Mouse (Mus musculus) neural tube, embryonic 11.5 days (tissue): ENCODE results near the gene Pacs2. TPM values are rescaled to one million over a fixed set of nuclear protein-coding genes. Genes with fewer than 3 reads are reported as not detected.

ENCODE experiments used
- ATAC-seq: fragments of 200-750 bp; cut with Nextera tagmentation; 2 replicates; pipeline ENCODE4 v1.8.0; 2017; ENCODE audit warnings: moderate number of reproducible peaks, mild to moderate bottlenecking, moderate TSS enrichment, moderate library complexity; ENCODE audit not compliant: insufficient read depth, low FRiP score, low TSS enrichment
- DNase-seq: peaks from one replicate; pipeline ENCODE4 v3.0.0-alpha.2; 2015; ENCODE audit warnings: low spot score
- H3K27ac ChIP-seq: fragments of 300-500 bp; sonication (generic); 2 replicates; pipeline ENCODE4 v1.5.1; 2014; ENCODE audit warnings: low read depth, mild to moderate bottlenecking, low read length
- H3K27me3 ChIP-seq: fragments of 300-500 bp; sonication (generic); 2 replicates; pipeline ENCODE4 v1.6.1; 2014; ENCODE audit warnings: mild to moderate bottlenecking, low read length, mixed read lengths; ENCODE audit not compliant: control insufficient read depth, insufficient read depth
- H3K36me3 ChIP-seq: fragments of 300-500 bp; sonication (generic); 2 replicates; pipeline ENCODE4 v1.6.1; 2014; ENCODE audit warnings: mild to moderate bottlenecking, low read length, moderate library complexity, mixed read lengths; ENCODE audit not compliant: control insufficient read depth, insufficient read depth
- H3K4me1 ChIP-seq: fragments of 300-500 bp; sonication (generic); 2 replicates; pipeline ENCODE4 v1.6.1; 2014; ENCODE audit warnings: low read length, mixed read lengths; ENCODE audit not compliant: control insufficient read depth, insufficient read depth
- H3K4me2 ChIP-seq: fragments of 300-500 bp; sonication (generic); 2 replicates; pipeline ENCODE4 v1.6.1; 2014; ENCODE audit warnings: low read depth, mild to moderate bottlenecking, moderate library complexity
- H3K4me3 ChIP-seq: fragments of 300-500 bp; sonication (generic); 2 replicates; pipeline ENCODE4 v1.5.1; 2014; ENCODE audit warnings: low read depth, low read length
- H3K9ac ChIP-seq: fragments of 300-500 bp; sonication (generic); 2 replicates; pipeline ENCODE4 v1.6.1; 2014; ENCODE audit warnings: mild to moderate bottlenecking, low read length
- H3K9me3 ChIP-seq: fragments of 300-500 bp; sonication (generic); 2 replicates; pipeline ENCODE4 v1.6.1; 2016; ENCODE audit warnings: low read length; ENCODE audit not compliant: control insufficient read depth
- WGBS: fragments of 180-500 bp; shearing (Covaris S2); extraction: QIAGEN DNeasy Blood & Tissue Kit; methylation state at CpG from one replicate; pipeline ENCODE4 v1.1.7; 2014; 5-methylcytosine and 5-hydroxymethylcytosine counted together
- polyA plus RNA-seq: library from polyadenylated mRNA; unstranded; fragments of >200 nt; fragmentation: Nextera tagmentation; extraction: Ambion mirVana; gene quantifications from 2 replicates; pipeline ENCODE4 v1.2.1, GENCODE M21; 2014

Gene Pacs2
- polyA plus RNA-seq, 1 experiment from 2014 or later = 25.1 TPM

DNA sequence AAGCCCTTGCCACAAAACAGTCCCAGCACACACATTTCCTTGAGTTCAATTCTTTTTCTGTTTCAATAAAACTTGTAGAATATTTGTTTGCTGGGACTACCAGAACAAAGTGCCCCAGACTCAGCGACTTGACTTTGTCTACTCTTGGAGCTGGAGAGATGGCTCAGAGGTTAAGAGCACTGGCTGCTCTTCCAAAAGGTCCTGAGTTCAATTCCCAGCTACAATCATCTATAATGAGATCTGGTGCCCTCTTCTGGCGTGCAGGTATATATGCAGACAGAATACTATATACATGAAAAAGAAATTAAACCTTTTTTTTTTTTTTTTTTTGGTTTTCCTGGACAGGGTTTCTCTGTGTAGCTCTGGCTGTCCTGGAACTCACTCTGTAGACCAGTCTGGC lies 11.6 kb upstream of the Pacs2 start:
- Histone ChIP-seq H3K9ac (no peak overlapping the region), H3K4me1 (peaks cover 11% of the 10 kb centered on the region; the same call in 1 of the 2 replicates), H3K36me3 (no peaks in the 10 kb centered on the region), H3K27ac (no peak overlapping the region), H3K4me3 (no peak overlapping the region), H3K27me3 (no peaks in the 10 kb centered on the region), H3K4me2 (no peak overlapping the region), H3K9me3 (no peaks in the 10 kb centered on the region)
- 41% methylated on average over 2 of the region's 2 CpGs for WGBS
- DNase-seq = no peak
- no peak for ATAC-seq

DNA sequence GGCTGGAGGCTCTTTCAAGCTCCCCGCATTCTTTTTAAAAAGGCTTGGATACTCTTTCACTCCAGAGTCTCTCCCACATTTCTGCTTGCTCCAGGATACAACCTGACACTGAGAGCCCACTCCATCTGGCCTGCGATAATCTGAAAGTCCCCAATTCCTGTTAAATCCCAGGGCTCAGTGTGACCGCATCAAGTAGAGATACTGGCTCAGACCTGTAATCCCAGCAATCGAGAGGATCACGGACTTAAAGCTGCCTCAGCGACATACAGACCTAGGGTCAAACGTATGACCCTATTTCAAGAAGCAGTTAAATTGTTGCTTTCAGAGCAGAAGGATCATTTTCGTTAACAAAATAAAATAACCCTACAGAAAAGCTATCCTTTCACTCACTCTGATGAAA lies 10.3 kb upstream of the Pacs2 start:
- ATAC-seq = no peak
- WGBS = 84% methylated on average over 8 of the region's 8 CpGs
- Histone ChIP-seq H3K9me3 (no peaks in the 10 kb centered on the region), H3K36me3 (no peaks in the 10 kb centered on the region), H3K27me3 (no peaks in the 10 kb centered on the region), H3K9ac (no peak overlapping the region), H3K27ac (no peak overlapping the region), H3K4me2 (no peak overlapping the region), H3K4me3 (no peak overlapping the region), H3K4me1 (peaks cover 5% of the 10 kb centered on the region; the same call in 1 of the 2 replicates)
- no peak for DNase-seq

DNA sequence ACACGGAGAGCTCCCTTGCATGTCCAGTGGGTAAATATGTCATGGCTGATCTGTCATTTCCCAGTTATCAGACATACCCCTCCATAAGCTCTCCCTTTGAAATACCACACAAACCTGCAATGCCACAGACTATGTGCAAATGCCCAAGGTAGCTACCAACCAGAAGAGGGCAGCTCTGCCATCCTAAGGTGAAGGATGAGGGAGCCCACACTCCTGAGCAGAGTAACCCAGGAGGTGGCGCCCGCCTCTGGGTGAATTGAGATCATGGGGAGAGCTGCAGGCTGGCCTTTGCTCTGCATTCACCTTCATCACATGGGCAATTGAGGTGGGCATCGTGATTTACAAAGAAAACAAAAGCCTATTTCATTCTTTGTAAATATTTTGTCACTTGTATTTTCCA lies 9.3 kb upstream of the Pacs2 start:
- no peak overlapping the region for H3K4me3 ChIP-seq
- ATAC-seq (no peak), DNase-seq (no peak)
- no peaks in the 10 kb centered on the region for H3K4me1 ChIP-seq
- no peaks in the 10 kb centered on the region for H3K27me3 ChIP-seq
- H3K36me3 ChIP-seq = no peaks in the 10 kb centered on the region
- 26% methylated on average over 4 of the region's 4 CpGs for WGBS
- H3K9ac ChIP-seq = no peak overlapping the region
- H3K9me3 ChIP-seq = no peaks in the 10 kb centered on the region
- no peak overlapping the region for H3K27ac ChIP-seq
- no peak overlapping the region for H3K4me2 ChIP-seq

DNA sequence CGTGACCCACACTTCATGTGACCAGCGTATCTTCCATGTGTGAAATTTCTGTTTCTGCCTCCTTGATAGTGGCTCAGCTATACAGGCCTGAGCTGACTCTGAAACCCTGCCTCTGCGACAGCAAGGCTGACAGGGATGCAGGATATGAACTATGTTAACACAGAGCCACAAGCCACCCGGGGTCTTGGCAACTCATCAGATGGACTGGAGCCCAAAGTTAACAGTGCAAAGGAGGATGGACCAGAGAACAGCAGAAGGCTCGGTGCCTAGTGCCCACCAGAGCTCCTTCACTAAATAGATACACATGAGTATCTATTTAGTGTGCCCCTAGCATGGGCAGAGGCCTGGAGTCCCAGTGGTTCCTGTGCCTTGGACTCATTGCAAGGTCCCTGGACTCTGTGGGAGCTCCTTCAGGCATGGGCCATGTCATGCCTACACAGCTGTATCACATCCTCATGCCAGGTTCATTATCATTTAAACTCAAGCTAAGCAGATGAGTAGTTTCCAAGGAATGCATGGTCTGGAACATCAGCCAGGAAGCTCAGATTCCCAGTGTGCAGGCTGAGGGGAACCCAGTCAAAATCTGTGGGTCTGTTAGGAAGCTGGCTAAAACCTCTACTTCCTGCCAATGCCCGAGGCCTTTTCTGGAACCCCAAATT lies 2.5 kb upstream of the Pacs2 start:
- no peak for ATAC-seq
- H3K4me1 ChIP-seq = peaks cover 24% of the 10 kb centered on the region
- H3K4me3 ChIP-seq = no peak overlapping the region
- no peak overlapping the region for H3K27ac ChIP-seq
- no peak overlapping the region for H3K4me2 ChIP-seq
- no peaks in the 10 kb centered on the region for H3K27me3 ChIP-seq
- no peaks in the 10 kb centered on the region for H3K36me3 ChIP-seq
- H3K9me3 ChIP-seq = no peaks in the 10 kb centered on the region
- WGBS = 86% methylated on average over 6 of the region's 6 CpGs
- H3K9ac ChIP-seq = no peak overlapping the region
- DNase-seq = no peak

DNA sequence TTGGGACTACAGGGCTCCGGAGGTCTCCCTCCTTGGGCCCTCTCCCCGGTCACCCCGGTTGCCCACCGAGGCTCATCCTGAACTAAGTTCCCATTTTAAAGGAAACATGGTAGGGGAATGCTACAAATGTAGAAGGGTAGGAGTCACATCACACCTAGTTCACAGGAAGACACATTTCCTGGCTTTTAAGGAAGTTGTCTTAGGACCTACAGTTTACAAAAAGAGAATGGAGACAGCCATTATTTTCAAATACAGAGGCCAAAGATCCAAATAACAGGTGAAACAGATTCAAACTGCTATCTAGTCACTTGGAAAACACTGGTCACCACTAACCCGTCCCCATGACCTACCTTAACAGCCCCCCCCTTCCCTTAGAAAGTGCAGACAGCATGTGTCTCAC lies 1.9 kb upstream of the Pacs2 start:
- H3K4me2 ChIP-seq = no peak overlapping the region
- no peak overlapping the region for H3K4me3 ChIP-seq
- no peaks in the 10 kb centered on the region for H3K36me3 ChIP-seq
- DNase-seq (no peak), ATAC-seq (no peak)
- H3K9me3 ChIP-seq = no peaks in the 10 kb centered on the region
- WGBS = 91% methylated on average over 5 of the region's 5 CpGs
- H3K27ac ChIP-seq = no peak overlapping the region
- no peaks in the 10 kb centered on the region for H3K27me3 ChIP-seq
- peaks cover 26% of the 10 kb centered on the region for H3K4me1 ChIP-seq
- no peak overlapping the region for H3K9ac ChIP-seq

DNA sequence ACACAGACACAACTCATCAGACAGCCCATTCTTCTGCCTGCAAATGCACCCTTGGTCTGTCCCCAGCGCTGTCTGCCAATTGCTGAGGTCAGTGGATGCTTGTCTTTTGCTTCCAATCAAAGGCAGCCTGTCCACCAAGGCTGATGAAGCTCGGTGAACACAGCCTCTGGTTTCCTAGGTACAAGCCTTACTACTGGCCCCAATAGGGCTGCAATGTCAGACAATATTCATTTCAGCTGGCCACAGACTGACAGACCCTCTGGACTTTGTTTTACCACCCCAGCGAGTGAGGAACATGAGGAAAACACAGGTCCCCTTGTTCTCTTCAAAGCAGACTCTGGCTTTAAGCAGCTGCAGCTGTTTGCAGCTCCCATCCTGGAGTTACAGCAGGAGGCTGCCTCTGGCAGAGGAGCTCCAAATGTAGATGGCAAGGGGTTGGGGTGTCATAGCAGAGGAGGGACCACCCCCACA lies 1.3 kb upstream of the Pacs2 start:
- Histone ChIP-seq H3K27me3 (no peaks in the 10 kb centered on the region), H3K4me3 (no peak overlapping the region), H3K9me3 (no peaks in the 10 kb centered on the region), H3K27ac (peak overlapping the region; percentile 87), H3K36me3 (no peaks in the 10 kb centered on the region), H3K4me2 (peak overlapping the region; percentile 49), H3K9ac (peak overlapping the region; percentile 44), H3K4me1 (peaks cover 26% of the 10 kb centered on the region)
- 62% methylated on average over 3 of the region's 3 CpGs for WGBS
- peak; percentile 16 for DNase-seq
- ATAC-seq = no peak

DNA sequence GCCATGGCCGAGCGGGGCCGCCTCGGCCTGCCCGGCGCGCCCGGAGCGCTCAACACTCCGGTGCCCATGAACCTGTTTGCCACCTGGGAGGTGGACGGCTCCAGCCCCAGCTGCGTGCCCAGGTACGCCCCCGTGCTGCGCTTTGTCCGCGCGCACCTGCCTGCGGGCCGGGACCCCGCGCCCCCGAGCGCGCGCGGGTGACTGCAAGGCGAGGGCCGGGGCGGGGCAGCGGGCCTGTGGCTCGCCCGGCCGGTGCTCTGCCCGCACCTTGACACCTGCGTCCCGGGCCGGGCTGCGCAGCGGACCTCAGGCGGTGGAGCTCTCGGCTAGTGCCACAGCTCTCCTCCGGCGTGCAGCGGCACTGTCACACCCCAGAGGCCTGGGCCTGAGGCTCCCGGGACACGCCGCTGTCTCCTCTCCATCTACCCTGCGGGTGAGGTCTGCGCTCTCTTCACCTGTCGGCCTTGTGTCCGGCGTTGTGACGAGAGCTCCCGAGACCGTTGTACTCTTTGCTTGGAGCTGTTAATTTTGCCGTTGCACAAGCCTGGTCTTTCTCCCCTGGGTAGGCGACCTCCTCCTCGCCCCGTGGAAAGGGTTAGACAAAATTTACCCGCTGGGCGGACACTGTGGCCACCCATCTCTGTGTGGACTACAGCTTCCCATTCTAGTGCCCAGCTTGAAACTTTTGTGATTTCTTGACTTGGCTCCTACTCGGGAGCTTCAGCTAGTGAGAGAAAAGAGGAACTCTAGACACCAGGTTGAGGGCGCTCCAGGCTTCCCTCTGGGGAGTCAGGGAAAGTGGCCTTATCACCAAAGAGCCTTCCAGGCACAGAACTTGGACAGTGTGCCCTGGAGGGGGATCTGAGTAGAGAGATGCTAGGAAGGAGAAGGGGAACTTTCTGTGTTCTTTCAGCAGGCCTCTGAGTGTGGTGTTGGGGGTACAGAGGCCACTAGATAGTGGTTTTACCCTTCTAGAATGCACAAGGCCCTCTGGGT lies 551 bp downstream of the Pacs2 start:
- Histone ChIP-seq H3K27ac (peak overlapping the region; percentile 74), H3K4me2 (peak overlapping the region; percentile 91), H3K4me1 (peaks cover 26% of the 10 kb centered on the region), H3K4me3 (peak overlapping the region; percentile 68), H3K27me3 (no peaks in the 10 kb centered on the region), H3K36me3 (no peaks in the 10 kb centered on the region; the same call in 1 of the 2 replicates), H3K9me3 (no peaks in the 10 kb centered on the region), H3K9ac (peak overlapping the region; percentile 80)
- DNase-seq (peak; percentile 56), ATAC-seq (peak; percentile 32; the same call in 1 of the 2 replicates)
- WGBS = 1% methylated on average over 48 of the region's 64 CpGs

DNA sequence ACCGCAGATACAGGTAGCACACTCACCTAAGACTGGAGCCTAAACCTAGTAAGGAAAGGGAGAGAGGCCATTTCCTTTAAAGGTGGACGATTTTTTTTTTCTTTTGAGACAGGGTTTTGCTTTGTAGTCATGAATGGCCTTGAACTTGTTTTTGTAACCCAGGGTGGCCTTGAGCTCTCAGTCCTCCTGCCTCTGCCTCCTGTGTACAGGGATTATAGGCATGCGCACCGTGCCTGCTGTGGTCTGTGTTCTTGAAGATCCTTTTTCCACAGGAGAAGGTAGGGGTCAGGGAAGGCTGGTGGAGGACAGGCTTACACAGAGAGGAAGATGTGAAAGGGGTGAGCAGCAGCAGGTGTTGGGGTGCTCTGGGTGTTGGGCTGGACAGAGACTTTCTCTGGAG lies 1.6 kb downstream of the Pacs2 start:
- H3K9me3 ChIP-seq = no peaks in the 10 kb centered on the region
- H3K4me3 ChIP-seq = no peak overlapping the region
- H3K27me3 ChIP-seq = no peaks in the 10 kb centered on the region
- DNase-seq (no peak), ATAC-seq (no peak)
- peaks cover 26% of the 10 kb centered on the region for H3K4me1 ChIP-seq
- H3K27ac ChIP-seq = no peak overlapping the region
- H3K36me3 ChIP-seq = peaks cover 3% of the 10 kb centered on the region
- peak overlapping the region; percentile 9; the same call in 1 of the 2 replicates for H3K4me2 ChIP-seq
- WGBS = 82% methylated on average over 4 of the region's 4 CpGs
- peak overlapping the region; percentile 80; the same call in 1 of the 2 replicates for H3K9ac ChIP-seq
